Mouse (Mus musculus) heart, embryonic 15.5 days (tissue): Measurements from ENCODE around the gene 1700025G04Rik. TPM values are rescaled to one million over a fixed set of nuclear protein-coding genes. Genes with fewer than 3 reads are reported as not detected.

ENCODE experiments used
- ATAC-seq: fragments of 200-750 bp; cut with Nextera tagmentation; replicated peaks from 2 replicates; pipeline ENCODE4 v1.8.0; 2017; ENCODE audit warnings: low read depth, moderate TSS enrichment; ENCODE audit not compliant: insufficient number of reproducible peaks, insufficient read depth, low FRiP score
- H3K27ac ChIP-seq: fragments of 300-500 bp; sonication (generic); 2 replicates; pipeline ENCODE4 v1.5.1; 2015; ENCODE audit warnings: mild to moderate bottlenecking, inconsistent platforms
- H3K27me3 ChIP-seq: fragments of 300-500 bp; sonication (generic); 2 replicates; pipeline ENCODE4 v1.6.1; 2015; ENCODE audit warnings: inconsistent platforms
- H3K36me3 ChIP-seq: fragments of 300-500 bp; sonication (generic); 2 replicates; pipeline ENCODE4 v1.6.1; 2015; ENCODE audit warnings: mild to moderate bottlenecking, inconsistent platforms
- H3K4me1 ChIP-seq: fragments of 300-500 bp; sonication (generic); replicated peaks from 2 replicates; pipeline ENCODE4 v1.6.1; 2015; ENCODE audit warnings: inconsistent platforms
- H3K4me2 ChIP-seq: fragments of 300-500 bp; sonication (generic); 2 replicates; pipeline ENCODE4 v1.6.1; 2015; ENCODE audit warnings: inconsistent platforms, mild to moderate bottlenecking, moderate library complexity
- H3K4me3 ChIP-seq: fragments of 300-500 bp; sonication (generic); 2 replicates; pipeline ENCODE4 v1.5.1; 2015; ENCODE audit warnings: mild to moderate bottlenecking, inconsistent platforms
- H3K9ac ChIP-seq: fragments of 300-500 bp; sonication (generic); 2 replicates; pipeline ENCODE4 v1.6.1; 2015; ENCODE audit warnings: mild to moderate bottlenecking, inconsistent platforms
- H3K9me3 ChIP-seq: fragments of 300-500 bp; sonication (generic); replicated peaks from 2 replicates; pipeline ENCODE4 v1.6.1; 2016; ENCODE audit warnings: inconsistent platforms
- WGBS: fragments of 180-500 bp; shearing (Covaris S2); methylation state at CpG from one replicate; pipeline ENCODE4 v1.1.7; 2015; ENCODE audit warnings: mixed read lengths; 5-methylcytosine and 5-hydroxymethylcytosine counted together
- polyA plus RNA-seq: library from polyadenylated mRNA; unstranded; fragments of >200 nt; fragmentation: Nextera tagmentation; extraction: Ambion mirVana; gene quantifications from 2 replicates; pipeline ENCODE4 v1.2.1, GENCODE M21; 2015

1700025G04Rik gene
- polyA plus RNA-seq, 1 experiment from 2014 or later, result 26.7 TPM

DNA sequence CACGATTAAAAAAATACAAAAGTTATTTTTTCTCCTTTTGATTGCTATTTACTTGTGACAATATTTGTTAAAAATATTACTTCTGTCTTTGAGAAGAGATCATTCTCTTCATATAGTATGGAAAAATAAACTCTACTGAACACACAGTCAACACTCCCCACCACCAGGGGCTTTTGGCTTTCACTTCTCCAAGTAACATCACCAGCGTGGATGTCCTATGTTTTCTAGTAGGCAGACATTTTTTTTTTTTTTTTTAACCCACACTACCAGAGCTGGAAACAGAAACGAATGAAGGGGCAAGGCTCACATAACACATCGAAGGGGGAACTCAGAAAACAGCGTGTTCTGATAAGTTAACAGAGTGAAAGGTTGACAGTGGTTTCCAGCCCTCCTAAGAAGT is 197.9 kb downstream of the 1700025G04Rik start:
- WGBS, result 63% methylated on average over 5 of the region's 5 CpGs
- no peak overlapping the region for H3K4me3 ChIP-seq
- no peaks in the 10 kb centered on the region for H3K27me3 ChIP-seq
- no peaks in the 10 kb centered on the region for H3K9me3 ChIP-seq
- H3K36me3 ChIP-seq, result 0 out of 2 replicates have a peak, but pooled peaks cover 4% of the 10 kb centered on the region
- peaks cover 38% of the 10 kb centered on the region for H3K4me1 ChIP-seq
- ATAC-seq, result no peak
- no peak overlapping the region for H3K9ac ChIP-seq
- no peak overlapping the region for H3K4me2 ChIP-seq
- H3K27ac ChIP-seq, result no peak overlapping the region

DNA sequence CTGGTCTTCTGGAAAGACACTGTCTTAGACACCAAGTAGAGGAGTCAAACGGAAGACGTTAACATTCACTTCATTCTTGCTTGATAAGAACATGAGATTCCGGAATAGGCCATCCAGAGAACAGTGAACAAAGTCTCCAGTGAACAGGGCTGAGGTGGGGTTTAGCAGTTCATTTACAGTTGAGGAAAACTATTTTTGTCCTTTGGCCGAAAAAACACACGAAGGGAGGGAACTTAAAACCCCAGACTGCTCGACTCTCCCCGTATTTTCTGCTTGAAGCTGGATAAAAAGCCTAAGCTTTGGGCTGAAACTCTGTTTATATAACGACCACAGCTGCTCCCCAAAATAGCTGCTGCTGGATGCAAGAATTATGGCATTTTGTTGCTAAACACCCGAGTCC is 198.7 kb downstream of the 1700025G04Rik start:
- Histone ChIP-seq H3K4me1 (peaks cover 45% of the 10 kb centered on the region), H3K27ac (peak overlapping the region; percentile 69; the same call in 1 of the 2 replicates), H3K4me3 (no peak overlapping the region), H3K36me3 (0 out of 2 replicates have a peak, but pooled peaks cover 4% of the 10 kb centered on the region), H3K4me2 (no peak overlapping the region), H3K9ac (no peak overlapping the region), H3K27me3 (no peaks in the 10 kb centered on the region), H3K9me3 (no peaks in the 10 kb centered on the region)
- no peak for ATAC-seq
- 39% methylated on average over 9 of the region's 9 CpGs for WGBS

DNA sequence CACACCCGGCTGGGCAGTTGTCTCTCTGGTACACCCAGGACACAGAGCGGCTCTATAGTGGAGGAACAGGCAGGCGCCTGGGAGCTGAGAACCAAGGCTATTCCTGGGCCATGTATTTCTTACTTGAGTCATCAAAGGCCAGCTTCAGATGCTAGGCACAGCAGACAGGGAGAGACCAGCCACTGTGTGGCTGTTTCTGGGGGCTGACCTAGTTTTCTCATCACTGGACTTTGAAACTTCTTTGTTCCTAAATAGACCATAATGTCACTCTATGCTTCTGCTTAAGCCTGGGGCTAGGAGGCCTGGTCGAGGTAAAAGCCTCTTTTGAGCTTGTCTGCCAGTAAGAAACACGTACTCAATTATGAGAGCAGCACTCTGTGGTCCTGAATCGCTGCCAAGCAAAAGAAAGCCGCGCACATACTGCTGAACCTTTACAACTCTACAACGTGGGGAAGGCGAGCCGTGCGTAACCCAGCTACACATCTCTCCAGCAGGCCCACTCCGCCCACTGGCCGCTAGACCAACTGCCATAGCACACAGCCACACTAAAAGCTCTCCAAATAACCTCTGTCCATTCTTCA is 199.8 kb downstream of the 1700025G04Rik start:
- peaks cover 47% of the 10 kb centered on the region for H3K4me1 ChIP-seq
- H3K27ac ChIP-seq, result peak overlapping the region; percentile 69
- H3K9me3 ChIP-seq, result no peaks in the 10 kb centered on the region
- no peak overlapping the region; the same call in 1 of the 2 replicates for H3K4me2 ChIP-seq
- ATAC-seq, result peak; percentile 80
- H3K27me3 ChIP-seq, result no peaks in the 10 kb centered on the region
- H3K36me3 ChIP-seq, result 0 out of 2 replicates have a peak, but pooled peaks cover 4% of the 10 kb centered on the region
- no peak overlapping the region for H3K4me3 ChIP-seq
- 25% methylated on average over 14 of the region's 14 CpGs for WGBS
- H3K9ac ChIP-seq, result no peak overlapping the region

DNA sequence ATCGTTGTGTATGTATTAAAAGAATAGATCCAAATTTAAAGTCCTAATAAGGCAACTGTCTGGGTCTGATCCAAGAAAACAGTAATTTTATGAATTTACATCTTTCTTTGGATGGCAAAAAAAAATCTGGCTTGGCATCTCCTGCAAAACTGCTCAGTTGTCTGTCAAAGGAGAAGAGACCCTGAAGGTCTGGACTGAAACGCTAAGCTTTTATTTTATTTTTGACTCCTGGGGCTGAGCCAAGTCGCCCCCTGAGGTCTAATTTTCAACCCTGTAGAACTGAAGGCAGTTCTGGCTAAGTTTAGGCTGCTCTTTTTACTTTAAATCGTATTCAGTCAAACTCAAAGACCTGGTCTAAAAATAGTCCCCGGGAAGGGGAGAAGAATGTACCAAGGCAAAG is 202.3 kb downstream of the 1700025G04Rik start:
- Histone ChIP-seq H3K36me3 (no peaks in the 10 kb centered on the region), H3K27ac (peak overlapping the region; percentile 5; the same call in 1 of the 2 replicates), H3K9me3 (no peaks in the 10 kb centered on the region), H3K4me1 (peaks cover 47% of the 10 kb centered on the region), H3K4me3 (no peak overlapping the region), H3K27me3 (no peaks in the 10 kb centered on the region), H3K4me2 (no peak overlapping the region; the same call in 1 of the 2 replicates), H3K9ac (no peak overlapping the region)
- no peak for ATAC-seq
- 40% methylated on average over 5 of the region's 5 CpGs for WGBS

DNA sequence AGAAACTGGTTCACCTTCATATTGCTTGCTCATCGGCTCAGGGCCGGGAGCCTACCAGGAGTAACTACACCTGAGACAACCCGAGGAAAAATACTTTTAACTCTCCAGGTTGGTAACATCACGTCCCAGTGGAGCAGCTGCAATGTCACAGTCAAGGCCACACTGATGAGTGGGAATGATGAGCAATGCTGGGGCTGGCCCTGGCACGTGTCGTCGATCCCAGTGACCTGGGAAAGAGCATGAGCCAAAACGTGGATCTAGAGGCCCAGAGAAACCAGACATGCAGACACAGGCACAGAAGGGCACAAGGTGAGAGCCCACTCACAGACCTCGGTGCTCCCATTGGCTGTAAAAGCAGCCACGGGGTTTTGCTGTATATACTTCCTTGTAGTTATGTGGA is 202.8 kb downstream of the 1700025G04Rik start:
- no peaks in the 10 kb centered on the region for H3K27me3 ChIP-seq
- no peaks in the 10 kb centered on the region for H3K9me3 ChIP-seq
- H3K4me2 ChIP-seq, result no peak overlapping the region
- no peaks in the 10 kb centered on the region for H3K36me3 ChIP-seq
- no peak overlapping the region for H3K4me3 ChIP-seq
- no peak overlapping the region for H3K9ac ChIP-seq
- WGBS, result 72% methylated on average over 10 of the region's 10 CpGs
- H3K27ac ChIP-seq, result no peak overlapping the region
- peaks cover 47% of the 10 kb centered on the region for H3K4me1 ChIP-seq
- no peak for ATAC-seq

DNA sequence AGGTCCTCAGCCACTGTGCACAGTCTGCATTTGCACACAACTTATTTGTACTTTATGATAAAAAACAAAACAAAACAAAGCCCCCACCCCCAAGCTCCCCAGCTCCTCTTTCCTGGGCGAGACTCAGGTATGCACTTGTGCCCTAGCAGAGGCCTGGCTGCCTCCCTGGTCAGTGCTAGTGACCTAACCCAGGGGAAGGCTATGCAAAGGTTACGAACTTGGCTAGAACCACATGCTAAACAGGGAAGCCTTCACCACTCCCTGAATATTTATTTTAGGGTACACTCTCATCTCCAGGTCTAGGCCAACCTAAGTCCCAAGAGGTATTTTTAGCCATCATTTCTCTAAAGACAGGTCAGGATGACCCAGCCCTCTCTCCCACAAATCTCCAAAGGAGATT is 203.8 kb downstream of the 1700025G04Rik start:
- 85% methylated on average over 2 of the region's 2 CpGs for WGBS
- no peak for ATAC-seq
- H3K4me2 ChIP-seq, result no peak overlapping the region

DNA sequence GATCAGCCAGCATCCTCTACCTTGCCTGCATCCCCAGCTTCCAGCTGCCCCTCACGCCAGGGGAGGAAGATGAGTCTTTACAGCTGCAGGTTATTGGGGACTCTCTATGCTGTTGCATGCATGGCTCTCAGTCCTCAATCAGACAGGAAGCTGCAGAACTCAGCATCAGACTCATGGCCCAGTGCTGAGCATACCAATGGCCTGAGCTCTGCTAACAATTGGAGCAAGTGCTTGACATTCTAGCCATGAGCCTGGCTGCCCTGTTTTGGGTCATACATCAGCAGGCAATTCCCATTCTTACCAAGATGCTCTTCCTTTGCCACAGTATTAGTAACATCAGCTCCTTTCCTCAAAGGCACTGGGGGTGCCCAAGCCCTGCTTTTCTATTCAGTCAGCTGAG is 208.7 kb downstream of the 1700025G04Rik start:
- Histone ChIP-seq H3K4me1 (peaks cover 17% of the 10 kb centered on the region), H3K36me3 (no peaks in the 10 kb centered on the region), H3K4me3 (no peak overlapping the region), H3K4me2 (no peak overlapping the region), H3K9me3 (no peaks in the 10 kb centered on the region), H3K9ac (no peak overlapping the region), H3K27ac (no peak overlapping the region), H3K27me3 (no peaks in the 10 kb centered on the region)
- 80% methylated on average over 1 of the region's 1 CpGs for WGBS
- no peak for ATAC-seq

More for the DNA sequence above, 203.8 kb downstream of the 1700025G04Rik start:
- Histone ChIP-seq H3K9me3 (no peaks in the 10 kb centered on the region), H3K36me3 (no peaks in the 10 kb centered on the region), H3K9ac (no peak overlapping the region), H3K4me1 (peaks cover 45% of the 10 kb centered on the region), H3K4me3 (no peak overlapping the region), H3K27ac (no peak overlapping the region), H3K27me3 (no peaks in the 10 kb centered on the region)

DNA sequence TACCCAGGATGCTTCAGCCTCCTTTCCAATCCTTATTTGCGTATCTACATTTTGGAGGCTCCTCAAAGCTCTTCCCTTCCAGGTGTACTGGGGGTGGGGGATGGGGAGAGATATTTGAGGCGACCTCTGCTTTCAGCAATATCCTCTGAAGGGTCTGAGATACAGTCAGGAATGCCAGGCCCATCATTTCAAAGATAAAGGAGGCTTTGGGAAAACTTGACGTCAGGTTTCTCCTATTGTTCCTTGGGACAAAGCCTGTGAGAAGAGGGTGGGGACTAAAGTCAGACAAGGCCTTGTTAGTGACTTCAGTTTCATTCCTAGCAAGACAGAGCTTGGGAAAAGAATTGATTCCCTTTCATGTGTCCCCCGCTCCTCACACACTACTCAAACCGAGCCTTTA is 209.2 kb downstream of the 1700025G04Rik start:
- 61% methylated on average over 5 of the region's 5 CpGs for WGBS

DNA sequence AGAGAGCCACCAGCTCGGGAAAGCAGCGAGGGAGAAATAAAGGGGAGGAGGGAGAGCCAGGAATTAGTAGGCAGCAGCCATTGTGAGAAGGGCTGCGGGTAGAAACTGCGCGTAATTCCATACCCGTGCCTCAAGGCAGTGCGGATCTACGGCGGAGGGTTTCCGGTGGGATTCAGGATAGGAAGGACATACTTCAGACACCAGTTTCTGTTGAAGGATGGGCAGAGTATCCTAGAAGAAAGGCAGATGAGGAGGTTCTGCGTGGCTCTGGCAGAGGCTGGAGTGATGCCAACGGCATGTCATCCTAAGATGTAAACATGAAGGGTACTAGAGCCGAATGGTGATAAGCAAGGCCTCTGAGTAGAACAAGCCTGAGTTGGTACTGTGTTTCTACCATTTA is 210.0 kb downstream of the 1700025G04Rik start:
- Histone ChIP-seq H3K27me3 (no peaks in the 10 kb centered on the region), H3K4me2 (0 out of 2 replicates have a peak overlapping the region, but pooled peaks have one; percentile 0), H3K36me3 (no peaks in the 10 kb centered on the region), H3K4me3 (no peak overlapping the region), H3K9me3 (no peaks in the 10 kb centered on the region), H3K9ac (no peak overlapping the region), H3K27ac (no peak overlapping the region), H3K4me1 (peaks cover 14% of the 10 kb centered on the region)
- WGBS, result 67% methylated on average over 13 of the region's 13 CpGs
- no peak for ATAC-seq

More for the DNA sequence above, 209.2 kb downstream of the 1700025G04Rik start:
- Histone ChIP-seq H3K27me3 (no peaks in the 10 kb centered on the region), H3K4me2 (no peak overlapping the region), H3K27ac (no peak overlapping the region), H3K9ac (no peak overlapping the region), H3K4me3 (no peak overlapping the region), H3K4me1 (peaks cover 14% of the 10 kb centered on the region), H3K9me3 (no peaks in the 10 kb centered on the region), H3K36me3 (no peaks in the 10 kb centered on the region)
- ATAC-seq, result no peak

DNA sequence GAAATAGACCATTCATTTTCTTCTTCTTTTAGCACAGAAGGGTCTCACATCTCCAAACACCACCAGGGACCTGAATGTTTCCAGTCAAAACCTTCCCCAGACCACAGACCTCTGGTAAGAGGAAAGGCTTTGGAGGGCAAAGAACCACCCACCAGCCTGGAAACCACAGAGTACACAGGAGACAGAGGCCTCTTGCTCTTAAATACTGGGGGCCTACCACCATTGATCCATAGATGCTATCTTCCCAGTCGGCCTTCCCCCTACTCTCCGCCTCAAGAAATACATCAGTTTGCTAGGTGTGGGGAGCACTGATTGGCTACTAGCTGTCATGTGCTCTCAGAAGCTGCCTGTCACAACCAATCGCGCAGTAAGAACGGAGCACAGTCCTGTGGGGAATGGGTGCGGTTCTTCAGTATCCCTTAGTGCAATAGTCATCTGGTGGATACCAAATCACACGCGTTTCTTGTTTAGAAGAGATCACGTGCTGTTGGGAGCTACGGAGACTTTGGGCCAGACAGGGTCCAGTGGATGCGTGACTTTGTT is 210.5 kb downstream of the 1700025G04Rik start:
- no peaks in the 10 kb centered on the region for H3K9me3 ChIP-seq
- no peaks in the 10 kb centered on the region for H3K36me3 ChIP-seq
- no peak overlapping the region for H3K9ac ChIP-seq
- H3K4me2 ChIP-seq, result 0 out of 2 replicates have a peak overlapping the region, but pooled peaks have one; percentile 0
- ATAC-seq, result no peak
- WGBS, result 80% methylated on average over 11 of the region's 11 CpGs
- no peak overlapping the region for H3K27ac ChIP-seq
- H3K4me1 ChIP-seq, result peaks cover 14% of the 10 kb centered on the region
- no peak overlapping the region for H3K4me3 ChIP-seq
- no peaks in the 10 kb centered on the region for H3K27me3 ChIP-seq

DNA sequence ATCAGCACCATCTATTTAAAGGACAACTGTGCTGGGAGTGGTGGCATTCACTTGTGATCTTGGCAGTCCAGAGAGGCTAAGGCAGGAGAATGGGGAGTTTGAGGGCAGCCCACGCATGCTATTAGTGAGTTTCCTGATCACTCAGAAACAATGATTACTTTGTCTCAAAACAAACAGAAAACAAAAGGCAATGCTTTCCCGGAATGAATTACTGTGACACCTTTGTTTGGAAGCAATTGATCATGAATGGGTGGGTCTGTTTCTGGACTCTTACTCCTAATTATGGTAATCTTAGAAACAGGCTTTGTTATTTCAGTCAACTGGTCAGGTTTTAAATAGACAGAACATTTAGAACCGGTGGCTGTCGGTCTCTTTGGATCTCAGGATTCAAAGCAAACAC is 211.5 kb downstream of the 1700025G04Rik start:
- Histone ChIP-seq H3K4me2 (no peak overlapping the region), H3K9ac (no peak overlapping the region), H3K36me3 (no peaks in the 10 kb centered on the region), H3K9me3 (no peaks in the 10 kb centered on the region), H3K4me1 (peaks cover 14% of the 10 kb centered on the region), H3K27me3 (no peaks in the 10 kb centered on the region), H3K4me3 (no peak overlapping the region), H3K27ac (no peak overlapping the region)
- no peak for ATAC-seq
- WGBS, result 55% methylated on average over 4 of the region's 4 CpGs

DNA sequence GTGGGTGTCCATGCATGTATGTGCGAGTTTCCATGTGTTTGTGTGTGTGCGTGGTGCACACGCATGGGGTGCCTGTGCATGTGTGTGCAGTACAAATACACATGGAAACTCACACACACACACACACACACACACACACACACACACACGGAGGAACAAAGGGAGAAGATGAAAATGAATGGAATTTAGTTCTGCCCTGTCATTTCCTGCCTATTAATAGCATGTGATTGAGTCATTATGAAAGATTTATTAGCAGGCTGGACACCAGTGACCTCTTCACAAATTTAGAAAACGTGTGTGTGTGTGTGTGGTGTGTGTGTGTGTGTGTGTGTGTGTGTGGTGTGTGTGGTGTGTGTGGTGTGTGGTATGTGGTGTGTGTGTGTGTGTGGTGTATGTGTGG is 217.0 kb downstream of the 1700025G04Rik start:
- Histone ChIP-seq H3K36me3 (no peaks in the 10 kb centered on the region), H3K27ac (no peak overlapping the region), H3K4me1 (peaks cover 6% of the 10 kb centered on the region), H3K9me3 (no peaks in the 10 kb centered on the region), H3K4me3 (no peak overlapping the region), H3K9ac (no peak overlapping the region), H3K27me3 (no peaks in the 10 kb centered on the region), H3K4me2 (no peak overlapping the region)
- 69% methylated on average over 5 of the region's 5 CpGs for WGBS
- ATAC-seq, result no peak
